Mouse (Mus musculus) myocyte (in vitro differentiated cells): Measurements from ENCODE around the gene Tnfrsf26.

Experiments
- CEBPB ChIP-seq: IDR thresholded peaks from 2 replicates; pipeline ENCODE4 v1.6.1; 2011; ENCODE audit warnings: mild to moderate bottlenecking, moderate library complexity; ENCODE audit not compliant: poor library complexity, insufficient read depth, severe bottlenecking
- E2F4 ChIP-seq: IDR thresholded peaks from one replicate; pipeline ENCODE4 v1.6.1; 2011; ENCODE audit warnings: mild to moderate bottlenecking, control low read depth, moderate library complexity; ENCODE audit not compliant: insufficient read depth
- MAX ChIP-seq: IDR thresholded peaks from one replicate; pipeline ENCODE4 v1.6.1; 2011; ENCODE audit warnings: low read depth, mild to moderate bottlenecking, control low read depth
- MYOD1 ChIP-seq, 3 experiments: IDR thresholded peaks; one replicate each; pipeline ENCODE4 v1.6.1; 2011; ENCODE audit warnings: control low read depth in 2 of 3, low read depth in 2 of 3, mild to moderate bottlenecking in 2 of 3, moderate library complexity in 1 of 3; ENCODE audit not compliant: insufficient read length in 2 of 3, control insufficient read depth in 1 of 3
- MYOG ChIP-seq, 3 experiments: IDR thresholded peaks; one replicate each; pipeline ENCODE4 v1.6.1; 2011; ENCODE audit warnings: control low read depth in 2 of 3, low read depth in 2 of 3, mild to moderate bottlenecking in 2 of 3; ENCODE audit not compliant: insufficient read length in 2 of 3, control insufficient read depth in 1 of 3, insufficient read depth in 1 of 3
- POLR2A ChIP-seq: IDR thresholded peaks from one replicate; pipeline ENCODE4 v1.6.1; 2011; ENCODE audit warnings: low read depth, mild to moderate bottlenecking, control low read depth, moderate library complexity; ENCODE audit not compliant: insufficient read length
- POLR2AphosphoS2 ChIP-seq: IDR thresholded peaks from one replicate; pipeline ENCODE4 v1.6.1; 2011; ENCODE audit warnings: low read depth, control low read depth; ENCODE audit not compliant: insufficient read length
- SRF ChIP-seq: IDR thresholded peaks from one replicate; pipeline ENCODE4 v1.6.1; 2011; ENCODE audit warnings: low read depth; ENCODE audit not compliant: control insufficient read depth, insufficient read length
- TCF12 ChIP-seq: IDR thresholded peaks from one replicate; pipeline ENCODE4 v1.6.1; 2011; ENCODE audit warnings: mild to moderate bottlenecking, control low read depth; ENCODE audit not compliant: poor library complexity, insufficient read depth, severe bottlenecking
- TCF3 ChIP-seq: IDR thresholded peaks from one replicate; pipeline ENCODE4 v1.6.1; 2011; ENCODE audit warnings: low read depth, control low read depth; ENCODE audit not compliant: insufficient read length
- USF1 ChIP-seq: IDR thresholded peaks from one replicate; pipeline ENCODE4 v1.6.1; 2011; ENCODE audit warnings: low read depth, mild to moderate bottlenecking, control low read depth, moderate library complexity

- TF ChIP-seq USF1 (no peak), MYOD1 (IDR thresholded peaks at IDR 0.05; ENCODE audit: control insufficient read depth in 1 of 3, insufficient read length in 2 of 3, low read depth in 2 of 3) (no peak), E2F4 (no peak), TCF3 (no peak), POLR2A (no peak), POLR2AphosphoS2 (no peak), TCF12 (no peak), SRF (no peak), CEBPB (no peak), MAX (no peak), MYOG (IDR thresholded peaks at IDR 0.05; ENCODE audit: control insufficient read depth in 1 of 3, insufficient read depth in 1 of 3, insufficient read length in 2 of 3, low read depth in 2 of 3) (no peak)
Measured at GRCm38 (mm10) chr7:143614404-143615135, 14.0 kb downstream of the Tnfrsf26 start.
